Mouse (Mus musculus) embryonic fibroblast, embryonic 13.5 days (primary cell): ENCODE measurements around the gene Tmprss12.
"Not testable (repeated sequence)": the region's sequence is repeated elsewhere in the genome, so short reads cannot be mapped to it uniquely, and the experiment has no call there.

Experiments
- CTCF ChIP-seq: IDR thresholded peaks from 2 replicates; pipeline ENCODE4 v1.5.1; 2011; ENCODE audit warnings: mild to moderate bottlenecking, control low read depth, low read length, moderate library complexity, borderline replicate concordance; ENCODE audit not compliant: insufficient read depth
- POLR2A ChIP-seq: IDR thresholded peaks from 2 replicates; pipeline ENCODE4 v1.6.1; 2011; ENCODE audit warnings: low read depth, mild to moderate bottlenecking, control low read depth, low read length, moderate library complexity

- TF ChIP-seq POLR2A, CTCF: not testable (repeated sequence)
These were observed 60.8 kb downstream of the Tmprss12 start for GRCm38 (mm10) chr15:100341314-100341980.
